Mouse (Mus musculus) activated CD4-positive, CD25-positive, alpha-beta regulatory T cell (primary cell): ENCODE measurements around the gene Tie1. TPM values are rescaled to one million over a fixed set of nuclear protein-coding genes. Genes with fewer than 3 reads are reported as not detected.

Experiments used
- polyA plus RNA-seq, 2 experiments: library from polyadenylated mRNA; unstranded; fragments of 100-300 nt; shearing (Covaris generic); gene quantifications; one replicate each; pipeline ENCODE4 v1.2.1; 2017

Gene Tie1
- under 1 TPM in 1 of 2 experiments, not detected in 1; 0.10 TPM for polyA plus RNA-seq

DNA sequence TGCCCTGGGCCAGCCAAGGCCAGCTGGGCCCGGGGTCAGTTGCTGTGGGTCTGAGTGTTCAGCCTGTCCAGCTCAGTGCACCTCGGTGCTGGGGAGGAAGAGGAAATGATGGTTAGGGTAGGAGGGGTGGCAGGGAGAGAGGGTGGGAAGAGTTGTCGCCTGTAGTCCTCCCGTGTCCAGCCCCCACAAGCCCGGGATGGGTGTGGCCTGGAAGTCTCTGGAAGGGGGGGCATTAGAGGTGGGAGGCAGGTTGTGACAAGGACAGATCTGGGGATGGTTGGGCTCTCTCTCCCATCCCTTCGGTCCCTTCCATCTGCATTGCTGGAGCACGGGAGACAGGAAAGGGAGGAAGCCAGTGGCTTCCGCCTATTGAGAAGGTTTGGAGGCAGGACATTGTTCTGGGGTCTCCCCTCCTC is at the start of gene Tie1:
Gene Tie1, minus strand, starts transcription at position 345 of the 416 bp plus-strand sequence.

DNA sequence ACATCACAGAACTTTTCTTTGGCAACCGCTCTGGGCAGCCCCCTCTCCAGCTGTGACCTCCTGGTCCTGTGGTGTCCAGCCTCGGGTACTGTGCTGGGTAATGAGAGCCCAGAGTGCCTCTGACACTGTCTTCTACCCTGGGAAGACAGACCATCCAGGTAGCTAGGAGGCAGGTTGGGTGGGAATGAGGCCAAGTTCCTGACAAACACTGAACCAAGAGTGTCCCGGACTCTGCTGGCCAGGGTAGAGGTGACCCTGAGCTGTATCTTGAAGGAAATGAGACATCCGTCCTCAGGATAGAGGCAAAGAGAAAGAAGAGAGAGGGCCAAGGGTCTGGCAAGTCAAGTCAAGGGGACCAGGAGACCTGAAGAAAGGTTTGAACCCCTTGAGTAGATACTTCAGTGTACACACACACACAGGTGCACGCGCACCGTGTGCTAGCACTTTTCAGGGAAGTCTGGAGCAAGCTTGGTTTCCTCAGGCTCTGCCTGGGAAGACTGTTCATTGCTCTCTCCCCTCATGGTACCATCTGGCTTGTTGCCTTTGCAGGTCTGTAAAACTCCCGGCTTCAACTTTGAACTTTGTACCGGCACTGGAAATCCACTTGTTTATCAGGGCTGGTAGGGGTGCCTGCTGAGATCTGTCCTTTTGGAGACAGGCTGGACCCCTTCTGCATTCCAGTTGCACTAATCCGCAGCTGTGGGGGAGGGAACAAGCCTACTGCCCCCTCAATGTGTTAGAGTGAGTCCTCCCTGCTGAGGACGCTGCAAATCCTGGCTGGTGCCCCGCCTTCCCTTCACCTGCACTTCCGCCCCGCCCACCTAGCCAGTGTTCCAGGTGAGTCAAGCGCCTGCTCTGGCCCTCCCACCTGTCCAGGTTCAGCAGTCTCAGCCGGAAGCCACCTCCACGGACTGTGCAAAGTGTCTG is 36.8 kb upstream of the Tie1 start, which contains the start of gene 2610528J11Rik:
Gene 2610528J11Rik, plus strand, starts transcription at position 592 of the 927 bp plus-strand sequence.

DNA sequence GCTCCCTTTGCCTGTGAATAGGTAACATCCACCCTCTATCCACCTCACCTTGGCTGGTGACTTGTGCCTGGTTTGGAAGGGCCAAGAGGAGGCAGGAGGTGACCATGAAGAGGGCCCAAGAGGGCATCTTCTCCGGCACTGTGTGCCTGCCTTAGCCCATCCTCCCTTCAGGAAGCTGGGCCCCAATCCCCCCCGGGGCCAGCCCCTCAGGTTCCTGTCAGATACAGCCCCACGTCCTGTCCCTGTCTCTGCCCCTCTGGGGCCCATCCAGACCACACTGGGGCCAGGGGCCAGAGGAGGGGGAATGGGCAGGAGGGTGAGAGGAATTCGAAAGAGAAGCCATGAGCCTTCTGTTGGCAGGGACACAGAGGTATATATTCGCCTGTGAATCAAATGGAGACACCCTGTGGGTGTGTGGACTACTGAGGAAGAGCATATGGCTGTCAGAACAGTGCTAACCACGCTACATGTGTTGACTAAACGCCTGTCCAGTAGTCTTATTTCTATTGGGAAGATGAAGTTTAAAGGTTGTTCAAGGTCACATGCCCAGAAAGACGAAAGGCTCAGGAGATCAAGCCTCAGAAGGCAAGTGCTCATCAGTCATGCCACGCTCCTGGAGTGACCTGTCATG is 32.4 kb downstream of the Tie1 start, which contains the start of gene Mpl:
Gene Mpl, minus strand, starts transcription at position 169 of the 631 bp plus-strand sequence.

DNA sequence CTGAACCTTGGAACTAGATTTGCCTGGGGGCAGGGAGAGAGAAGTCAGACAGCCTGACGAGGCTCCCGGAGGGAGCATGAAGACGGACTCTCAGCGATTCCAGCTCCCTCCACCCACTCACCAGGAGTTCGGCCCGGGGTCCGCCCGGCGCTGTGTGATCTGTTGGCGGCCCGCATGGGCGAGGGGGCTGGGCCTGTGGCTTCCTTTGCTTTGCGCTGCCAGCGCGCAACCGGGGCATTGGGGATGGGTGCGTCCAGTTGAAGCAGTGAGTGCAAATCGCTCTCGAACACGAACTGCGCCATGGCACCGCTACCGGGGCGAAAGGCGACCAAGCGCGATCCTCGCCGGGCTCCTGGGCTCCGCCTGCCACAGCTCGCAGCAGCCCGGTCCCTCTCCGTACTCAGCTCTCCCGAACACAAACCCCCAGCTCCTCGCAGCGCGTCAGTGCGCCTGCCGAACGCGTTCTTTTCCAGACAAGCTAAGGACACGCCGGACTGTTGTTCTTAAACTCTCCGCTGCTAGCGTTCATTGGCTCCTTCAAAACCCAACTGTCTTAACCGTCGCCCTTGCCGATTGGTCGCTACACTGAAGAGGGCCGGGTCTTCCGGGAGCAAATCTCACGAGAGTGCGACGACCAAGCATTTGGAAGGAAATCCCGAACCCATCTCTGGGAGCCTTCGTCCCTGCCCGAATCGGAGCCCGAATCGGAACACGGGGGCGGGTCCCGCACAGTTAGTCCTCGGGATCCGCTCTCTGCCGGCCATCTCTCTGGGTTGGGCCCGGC is 52.8 kb downstream of the Tie1 start, which contains the start of gene Cdc20:
Gene Cdc20, minus strand, starts transcription at position 533 of the 784 bp plus-strand sequence.

DNA sequence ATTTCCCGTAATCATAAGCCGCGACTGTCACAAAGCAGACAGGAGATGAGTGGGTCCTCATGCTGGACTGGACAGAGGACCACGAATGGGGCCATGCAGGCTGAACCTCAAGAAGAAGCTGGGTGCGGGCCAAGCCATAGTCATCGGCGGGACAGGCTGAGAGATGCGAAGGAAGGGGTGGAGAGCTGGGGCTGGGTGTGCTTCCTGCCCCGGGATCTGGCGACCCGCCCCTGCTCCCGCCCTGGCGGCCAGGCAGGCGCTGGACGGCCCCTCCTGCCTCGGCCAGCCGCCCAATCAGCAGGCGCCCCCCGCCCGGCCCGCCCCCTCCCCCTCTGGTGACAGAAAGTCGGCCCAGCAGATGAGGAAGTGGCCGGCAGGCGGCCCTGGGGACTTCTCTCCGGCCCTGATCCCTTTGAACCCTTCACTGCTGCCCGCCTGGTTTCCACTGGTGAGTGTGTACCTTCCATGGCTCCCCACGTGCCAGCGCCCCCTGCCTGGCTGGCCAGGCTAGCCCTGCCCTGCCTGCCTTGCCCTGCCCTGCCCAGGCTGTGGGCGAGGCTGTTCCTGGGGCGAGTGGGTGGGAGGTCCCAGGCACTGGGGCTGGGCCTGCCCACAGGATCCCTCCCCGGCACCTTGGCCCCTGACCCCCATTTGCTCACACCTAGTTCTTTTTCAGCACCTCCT is 62.0 kb downstream of the Tie1 start, which contains the start of gene Elovl1:
Gene Elovl1, plus strand, starts transcription at position 326 of the 684 bp plus-strand sequence.

Other genes starting within 250 kb of the Tie1 start
- 1 to 10 TPM in 1 of 2 experiments, under 1 TPM in 1; 0.13 to 2.1 TPM for gene Ptprf, start 198.7 kb downstream of the Tie1 start, polyA plus RNA-seq
- gene Szt2, start 80.8 kb downstream of the Tie1 start, polyA plus RNA-seq = 10 to 100 TPM; 10.9 to 11.1 TPM
- 100 to 1,000 TPM; 109 to 134 TPM for gene Med8, start 80.7 kb downstream of the Tie1 start, polyA plus RNA-seq
- gene Elovl1, start 62.0 kb downstream of the Tie1 start, polyA plus RNA-seq = 100 to 1,000 TPM; 140 to 166 TPM
- gene Cdc20, start 52.7 kb downstream of the Tie1 start, polyA plus RNA-seq = 10 to 100 TPM; 25.7 to 25.9 TPM
- under 1 TPM; 0.11 to 0.17 TPM for gene Mpl, start 32.5 kb downstream of the Tie1 start, polyA plus RNA-seq
- gene 2610528J11Rik, start 36.9 kb upstream of the Tie1 start, polyA plus RNA-seq = not detected
- gene Tmem125, start 54.0 kb upstream of the Tie1 start, polyA plus RNA-seq = under 1 TPM in 1 of 2 experiments, not detected in 1; 0.33 TPM
- gene Cfap57, start 130.7 kb upstream of the Tie1 start, polyA plus RNA-seq = under 1 TPM in 1 of 2 experiments, not detected in 1; 0.10 TPM
- 100 to 1,000 TPM; 131 to 185 TPM for gene Ebna1bp2, start 130.7 kb upstream of the Tie1 start, polyA plus RNA-seq
- gene Olfr62, start 168.9 kb upstream of the Tie1 start, polyA plus RNA-seq = not detected
- gene Olfr1342, start 202.7 kb upstream of the Tie1 start, polyA plus RNA-seq = under 1 TPM in 1 of 2 experiments, not detected in 1; 0.12 TPM
- gene Olfr1341, start 213.5 kb upstream of the Tie1 start, polyA plus RNA-seq = under 1 TPM in 1 of 2 experiments, not detected in 1; 0.71 TPM
- gene Olfr1340, start 230.1 kb upstream of the Tie1 start, polyA plus RNA-seq = under 1 TPM in 1 of 2 experiments, not detected in 1; 0.05 TPM
- gene Olfr1339, start 242.1 kb upstream of the Tie1 start, polyA plus RNA-seq = under 1 TPM in 1 of 2 experiments, not detected in 1; 0.17 TPM